Mouse (Mus musculus) skeletal muscle tissue, adult 2 months (tissue): Measurements from ENCODE around the gene Tipin.
"Not testable (repeated sequence)": the region's sequence is repeated elsewhere in the genome, so short reads cannot be mapped to it uniquely, and the experiment has no call there.

Source experiments
- DNase-seq: peaks from one replicate; pipeline ENCODE4 v3.0.0-alpha.2; 2012; ENCODE audit warnings: low read depth, low spot score

Gene Tipin

DNA sequence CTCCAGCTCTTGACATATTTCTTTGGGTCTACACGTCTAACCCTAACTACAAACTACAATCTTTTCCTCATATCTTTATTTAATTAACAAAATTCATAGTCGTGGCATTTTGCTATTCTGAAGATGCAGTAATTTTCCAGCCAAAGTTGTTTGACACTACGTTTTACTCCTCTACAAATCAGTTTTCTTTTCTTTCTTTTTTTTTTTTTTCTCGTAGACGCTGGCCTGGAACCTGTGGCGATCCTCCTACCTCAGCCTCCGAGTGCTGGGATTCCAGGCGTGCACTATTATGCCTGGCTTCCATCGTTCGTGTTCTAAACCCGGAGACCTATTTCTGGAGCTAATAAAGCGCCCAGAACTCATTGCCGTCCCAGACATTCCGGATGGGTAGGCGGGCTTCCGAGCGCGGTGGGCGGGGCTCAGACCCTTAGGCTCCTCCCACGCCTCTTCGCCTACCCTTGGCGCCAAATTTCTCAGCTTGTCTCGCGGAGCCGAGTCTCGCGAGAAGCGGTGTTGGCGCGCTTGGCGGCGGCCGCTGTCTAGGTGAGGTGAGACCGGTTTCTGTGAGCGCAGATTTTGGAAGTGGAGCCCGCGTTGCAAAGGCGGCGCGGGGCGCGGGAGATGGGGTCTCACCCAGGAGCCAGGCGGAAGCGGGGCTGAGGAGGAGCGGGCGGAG lies at the start of gene Tipin:
TSS of gene Tipin (plus strand) at position 477 of the 676 bp plus-strand sequence.
- peak; percentile 94 for DNase-seq

DNA sequence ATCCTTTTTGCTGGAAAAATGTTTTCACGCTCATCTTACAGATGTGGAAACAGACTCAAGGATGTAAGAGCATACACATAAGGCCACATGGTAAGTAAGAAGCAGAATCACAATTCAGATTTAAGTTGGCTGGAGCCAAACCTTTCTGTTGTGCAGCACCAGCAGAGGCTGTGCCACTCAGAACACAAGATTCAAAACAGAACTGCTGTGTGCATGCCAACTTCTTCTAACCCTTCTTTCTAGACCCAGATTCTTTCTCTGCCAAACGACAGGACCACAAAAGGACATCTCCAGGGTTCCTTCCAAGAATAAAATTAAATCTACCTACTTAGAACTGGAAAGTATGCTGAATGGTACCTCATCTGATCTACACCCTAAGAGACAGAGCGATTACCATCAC lies 49.7 kb upstream of the Tipin start:
- no peak for DNase-seq

DNA sequence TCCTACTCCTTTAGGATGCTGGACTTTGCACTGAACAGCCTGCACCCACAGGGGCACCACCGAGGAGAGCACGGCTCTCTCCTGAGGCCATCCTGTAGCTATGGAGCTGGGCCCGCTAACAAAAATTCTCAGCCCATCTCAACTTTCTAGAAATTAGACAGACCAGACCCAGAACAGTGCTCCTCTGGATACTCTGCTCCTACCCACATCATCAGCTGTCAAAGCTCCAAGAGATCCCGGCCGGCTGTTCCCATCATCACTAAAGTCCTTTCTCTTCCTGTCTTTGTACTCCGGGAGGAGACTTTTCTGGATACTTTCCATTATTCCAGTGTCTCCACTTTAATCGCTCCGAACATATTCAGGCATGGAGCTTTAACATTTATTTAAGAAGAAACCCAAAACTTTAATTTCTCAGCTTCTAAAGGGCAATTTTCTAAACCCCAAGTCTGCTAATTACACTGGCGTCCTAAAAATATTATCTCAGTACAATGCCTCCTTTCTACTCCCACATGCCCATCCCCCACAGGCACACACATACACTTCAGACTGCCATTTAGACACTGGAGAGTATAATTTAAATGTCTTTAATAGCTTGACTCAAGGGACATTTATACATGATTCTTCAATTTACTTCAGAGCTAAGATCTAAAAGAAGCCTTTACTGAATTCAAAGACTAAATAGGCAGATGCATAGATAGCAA lies 49.0 kb upstream of the Tipin start:
- no peak for DNase-seq

DNA sequence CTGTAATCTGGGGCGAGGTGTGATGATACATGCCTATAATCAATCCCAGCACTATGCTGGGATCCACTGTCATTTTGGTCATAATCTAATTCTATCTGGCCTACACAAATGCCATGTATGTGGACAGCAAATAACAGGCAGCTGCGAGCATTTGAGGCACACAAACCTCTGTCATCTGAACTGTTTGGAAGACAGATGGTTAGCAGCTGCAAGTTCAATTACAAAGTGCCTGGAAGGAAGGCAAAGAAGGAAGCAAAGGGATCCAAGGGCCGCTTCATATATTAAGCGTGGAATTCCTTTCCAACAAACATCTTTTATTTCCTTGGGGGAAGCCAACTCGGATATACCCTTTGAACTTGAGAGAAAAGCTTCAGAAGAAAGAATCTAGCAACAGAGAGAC lies 47.7 kb upstream of the Tipin start:
- DNase-seq = peak; percentile 11

DNA sequence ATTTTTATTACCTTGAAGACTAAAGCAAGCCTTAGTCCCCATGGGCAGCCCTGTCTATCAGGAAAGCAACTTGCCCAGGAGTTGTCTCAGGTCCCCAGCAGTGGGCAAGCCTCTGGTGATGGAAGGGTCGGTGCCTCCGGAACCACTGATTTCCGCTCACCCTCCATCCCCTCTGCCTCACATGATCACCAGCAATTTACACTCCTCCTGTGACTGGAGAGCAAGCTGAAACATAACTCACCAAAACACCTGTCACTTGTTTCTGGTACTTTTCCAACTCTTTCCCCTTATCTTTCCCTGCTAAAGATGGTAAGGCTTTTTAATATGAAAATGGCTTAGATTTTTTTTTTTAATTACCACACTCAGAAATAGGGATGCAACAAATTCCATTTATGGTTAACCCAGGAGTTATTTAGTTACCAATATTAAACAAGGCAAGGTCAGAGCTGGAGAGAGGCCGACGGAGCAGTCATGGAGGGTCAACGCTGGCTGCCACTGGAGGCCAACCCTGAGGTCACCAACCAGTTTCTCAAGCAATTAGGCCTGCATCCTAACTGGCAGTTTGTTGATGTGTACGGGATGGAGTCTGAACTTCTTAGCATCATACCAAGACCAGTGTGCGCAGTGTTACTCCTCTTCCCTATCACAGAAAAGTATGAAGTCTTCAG lies 46.5 kb upstream of the Tipin start, which contains the start of gene Uchl4:
TSS of gene Uchl4 (plus strand) at position 434 of the 668 bp plus-strand sequence.
- DNase-seq = no peak

DNA sequence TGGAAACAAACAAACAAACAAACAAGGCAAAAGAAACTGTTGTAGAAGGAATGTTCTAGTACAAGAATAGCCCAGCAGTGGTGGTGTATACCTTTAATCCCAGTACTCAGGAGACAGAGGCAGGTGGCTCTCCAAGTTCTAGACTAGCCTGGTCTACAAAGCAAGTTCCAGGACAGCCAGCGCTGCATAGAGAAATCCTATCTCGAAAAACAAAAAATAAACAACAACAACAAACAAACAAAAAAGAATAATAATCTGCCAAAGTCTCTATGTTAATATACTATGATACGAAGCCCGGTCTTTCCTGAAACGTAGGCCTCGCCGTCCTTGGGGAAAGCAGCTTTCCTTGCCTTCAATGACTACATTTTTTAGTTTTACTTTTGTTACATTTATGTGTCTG lies 45.3 kb upstream of the Tipin start:
- no peak for DNase-seq

DNA sequence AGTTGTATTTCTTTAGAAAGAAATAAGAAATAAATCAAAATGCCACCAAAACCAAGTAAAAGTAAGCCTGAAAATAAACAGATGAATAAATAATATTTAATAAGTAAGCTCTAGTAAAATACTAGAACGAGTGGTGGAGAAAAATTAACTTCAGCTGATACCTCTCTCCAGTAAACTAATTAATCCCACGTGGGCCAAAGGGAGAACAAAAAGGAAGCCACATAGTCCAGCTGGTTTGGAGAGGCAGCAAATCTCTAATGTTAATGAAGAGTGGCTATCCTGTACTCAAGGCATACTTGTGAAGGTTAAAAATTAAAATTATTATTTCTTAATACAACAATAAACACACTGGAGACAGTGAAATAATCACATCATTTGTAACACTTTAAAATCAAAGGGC lies 41.3 kb upstream of the Tipin start:
- DNase-seq = no peak

GRCm38 (mm10) chr9:64240681-64241080 lies 40.7 kb upstream of the Tipin start:
- DNase-seq = peak; percentile 27

DNA sequence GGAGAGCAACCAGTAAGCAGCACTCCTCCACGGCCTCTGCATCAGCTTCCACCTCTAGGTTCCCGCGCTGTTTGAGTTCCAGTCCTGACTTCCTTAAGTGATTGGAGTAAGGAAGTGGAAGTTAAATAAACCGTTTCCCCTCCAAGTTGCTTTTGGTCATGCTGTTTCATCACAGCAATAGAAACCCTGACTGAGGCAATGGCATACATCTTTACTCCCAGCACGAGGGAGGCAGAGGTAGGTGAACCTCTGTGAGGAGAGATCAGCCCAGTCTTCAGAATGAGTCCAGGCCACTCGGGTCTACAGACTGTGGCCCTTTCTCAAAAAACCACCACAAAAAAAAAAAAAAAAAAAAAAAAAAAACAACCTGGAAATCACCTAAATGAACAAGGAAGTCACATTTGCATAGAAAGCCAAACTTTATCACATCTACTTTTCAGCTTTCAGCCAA lies 39.0 kb upstream of the Tipin start:
- DNase-seq = no peak

DNA sequence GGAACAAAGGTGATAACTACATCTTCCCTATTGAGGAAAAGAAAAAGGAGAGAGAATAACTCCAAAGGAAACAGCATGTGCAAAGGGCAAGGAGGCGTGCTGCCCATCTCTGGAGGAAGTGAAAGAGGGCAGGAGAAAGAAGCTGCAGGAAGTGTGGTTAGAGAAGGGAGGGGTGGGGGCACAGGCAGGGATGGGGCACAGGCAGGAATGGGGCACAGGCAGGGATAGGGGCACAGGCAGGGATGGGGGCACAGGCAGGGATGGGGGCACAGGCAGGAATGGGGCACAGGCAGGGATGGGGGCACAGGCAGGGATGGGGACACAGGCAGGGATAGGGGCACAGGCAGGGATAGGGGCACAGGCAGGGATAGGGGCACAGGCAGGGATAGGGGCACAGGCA lies 32.0 kb upstream of the Tipin start:
- DNase-seq = no peak

DNA sequence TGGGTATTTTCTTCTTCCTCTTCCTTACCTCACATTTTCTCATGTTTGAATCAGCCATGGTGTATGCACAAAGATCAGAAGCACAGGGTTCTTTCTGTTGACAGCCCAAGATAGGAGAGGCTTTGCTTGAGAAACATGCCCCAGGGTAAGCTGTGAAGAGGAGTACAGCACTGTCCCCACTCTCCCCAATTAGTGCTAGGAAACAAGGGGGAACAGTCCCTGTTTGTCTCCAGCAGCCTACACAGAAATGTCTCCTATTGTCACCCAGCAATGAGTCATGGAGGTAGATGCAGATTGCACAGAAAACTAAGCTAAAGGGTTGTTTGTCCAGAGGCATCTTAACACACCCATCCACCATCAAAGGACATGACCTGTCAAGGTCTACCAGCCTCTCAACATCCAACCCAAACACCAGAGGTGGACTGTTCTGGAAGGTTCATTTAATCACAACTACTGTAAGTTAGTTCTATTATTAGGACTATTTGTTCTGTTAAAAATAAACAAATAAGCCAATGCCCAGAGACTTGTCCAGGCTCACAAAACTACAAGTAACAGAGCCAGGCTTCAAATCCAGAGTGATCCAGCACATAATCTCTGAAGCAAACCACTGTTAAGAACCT lies 31.2 kb upstream of the Tipin start:
- DNase-seq = no peak

DNA sequence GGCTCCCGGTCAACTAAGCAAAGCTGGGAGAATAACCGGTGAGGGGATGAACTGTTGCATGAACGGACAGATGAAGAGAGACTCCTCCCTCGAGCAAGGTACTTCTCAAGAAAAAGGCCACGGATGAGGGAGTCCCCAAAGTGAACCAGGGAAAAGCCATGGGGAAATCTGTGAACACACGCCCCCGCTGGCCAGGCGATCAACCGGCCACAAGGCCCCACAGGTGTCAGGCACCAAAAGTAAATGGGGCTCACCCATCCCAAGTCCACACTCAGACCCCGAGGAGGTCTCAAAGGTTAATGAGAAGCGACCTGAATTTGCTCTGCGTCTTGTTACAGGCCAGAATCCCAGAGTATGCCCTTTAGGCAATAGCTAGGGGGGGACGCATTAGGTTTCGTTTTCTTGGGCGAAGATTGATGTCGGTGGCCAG lies 28.8 kb upstream of the Tipin start:
- peak; percentile 9 for DNase-seq

DNA sequence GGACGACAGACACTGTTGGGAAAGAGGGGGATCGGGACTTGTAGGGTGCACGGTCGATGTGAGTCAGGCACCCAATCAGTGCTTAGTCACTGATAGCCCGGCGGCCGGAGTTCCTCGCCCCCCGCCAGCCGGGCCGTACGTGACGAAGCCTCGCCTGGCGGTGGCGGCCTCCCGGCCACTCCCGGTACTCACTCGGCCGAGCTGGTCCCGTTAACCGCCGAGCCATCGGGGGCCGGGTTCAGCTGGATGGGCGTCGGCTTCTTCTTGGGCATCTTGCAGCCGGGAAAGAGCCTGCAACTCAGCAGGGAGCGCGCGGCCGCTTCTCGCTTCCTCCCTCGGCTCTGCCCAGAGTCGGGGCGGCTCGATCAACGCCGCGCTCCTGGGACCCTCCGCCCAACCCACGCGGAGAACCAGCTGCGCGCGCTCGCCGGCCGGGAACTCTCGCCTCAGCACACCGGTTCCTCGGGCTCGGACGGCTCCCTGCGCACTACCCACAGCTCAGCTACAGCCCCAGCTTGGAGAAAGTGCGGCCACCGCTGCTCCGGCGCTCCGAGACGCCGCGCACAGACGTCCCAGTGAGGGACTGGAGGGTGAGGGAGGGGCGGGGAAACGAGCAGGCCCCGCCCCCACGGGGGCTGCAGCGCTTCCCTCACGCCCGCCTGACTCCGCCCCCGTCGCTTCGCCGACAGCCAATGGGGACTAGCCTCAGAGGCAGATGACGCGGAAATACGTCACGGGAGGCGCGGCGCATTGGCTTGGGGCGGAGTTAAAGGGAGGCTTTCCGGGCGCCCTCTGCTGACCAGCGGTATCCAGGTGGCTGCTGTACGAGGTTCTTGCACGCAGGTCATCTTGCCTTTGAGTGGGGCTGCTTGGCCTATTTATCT lies 28.1 kb upstream of the Tipin start, which contains the start of gene Map2k1:
TSS of gene Map2k1 (minus strand) at position 611 of the 884 bp plus-strand sequence.
- peak; percentile 98 for DNase-seq

DNA sequence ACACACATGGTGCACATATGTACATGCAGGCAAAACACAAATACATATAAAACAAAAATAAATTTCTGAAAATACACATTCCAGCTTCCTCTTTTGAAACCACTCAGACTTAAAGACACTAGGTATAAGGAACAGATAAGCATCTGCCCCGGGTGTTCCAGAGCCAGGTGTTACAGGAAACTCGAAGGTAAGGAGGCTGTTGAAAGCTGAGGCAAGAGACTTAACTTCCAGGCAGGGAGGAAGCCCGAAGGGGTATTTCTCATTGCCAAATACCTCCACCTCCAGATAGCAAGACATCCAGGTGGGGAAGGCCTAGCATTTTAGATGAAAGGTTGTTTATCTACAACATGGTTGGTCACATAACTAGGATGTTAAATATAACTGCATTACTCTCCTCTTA lies 26.0 kb upstream of the Tipin start:
- DNase-seq = no peak

DNA sequence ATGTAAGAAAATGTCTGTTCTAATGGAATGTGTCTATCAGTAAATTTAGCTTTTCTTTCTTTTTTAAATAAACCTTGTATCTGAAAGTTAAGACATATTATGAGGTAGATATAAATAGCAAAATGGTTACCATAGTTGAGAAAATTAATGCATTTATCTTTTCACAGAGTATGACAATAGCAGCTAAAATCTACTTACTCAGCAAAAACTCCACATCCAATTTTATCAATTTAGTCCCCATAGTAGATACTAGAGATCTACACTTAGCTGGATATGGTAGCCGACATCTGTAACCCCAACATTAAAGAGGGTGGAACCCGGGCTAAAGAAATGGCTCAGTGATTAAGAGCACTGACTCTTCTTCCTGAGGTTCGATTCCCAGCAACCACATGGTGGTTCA lies 25.2 kb upstream of the Tipin start:
- no peak for DNase-seq

DNA sequence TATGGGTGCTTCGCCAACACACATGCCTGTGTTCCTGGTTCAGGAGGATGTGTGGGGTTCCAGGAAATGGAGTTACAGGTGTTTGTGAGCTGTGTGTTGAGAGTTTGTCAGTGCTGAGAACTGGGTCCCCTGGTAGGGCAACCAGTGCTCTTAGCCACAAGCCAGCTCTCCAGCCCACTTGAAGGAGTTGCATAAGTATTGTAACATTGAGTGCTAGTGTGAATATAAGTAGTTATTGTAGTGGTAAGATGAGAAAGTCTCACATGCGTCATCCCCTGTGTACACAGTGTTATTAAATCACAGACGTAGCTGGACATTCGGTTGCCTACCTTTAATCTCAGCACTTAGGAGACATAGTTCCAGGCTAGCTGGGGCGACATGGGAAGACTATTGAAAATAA lies 21.5 kb upstream of the Tipin start:
- DNase-seq = no peak

DNA sequence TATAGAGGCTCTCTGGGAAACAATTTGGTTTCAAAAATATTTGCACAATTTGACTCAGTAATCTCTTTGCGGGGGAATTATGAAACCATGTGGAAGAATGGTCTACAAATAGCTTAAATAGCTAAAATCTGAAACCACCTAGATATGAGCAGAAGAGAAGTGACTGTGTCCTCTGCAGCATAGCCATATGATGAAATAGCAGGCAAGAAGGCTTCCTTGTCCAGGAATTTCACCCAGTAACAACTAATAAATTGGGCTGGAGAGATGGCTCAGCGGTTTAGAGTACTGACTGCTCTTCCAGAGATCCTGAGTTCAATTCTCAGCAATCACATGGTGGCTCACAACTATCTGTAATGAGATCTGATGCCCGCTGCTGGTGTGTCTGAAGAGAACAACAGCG lies 20.4 kb upstream of the Tipin start:
- DNase-seq = no peak

DNA sequence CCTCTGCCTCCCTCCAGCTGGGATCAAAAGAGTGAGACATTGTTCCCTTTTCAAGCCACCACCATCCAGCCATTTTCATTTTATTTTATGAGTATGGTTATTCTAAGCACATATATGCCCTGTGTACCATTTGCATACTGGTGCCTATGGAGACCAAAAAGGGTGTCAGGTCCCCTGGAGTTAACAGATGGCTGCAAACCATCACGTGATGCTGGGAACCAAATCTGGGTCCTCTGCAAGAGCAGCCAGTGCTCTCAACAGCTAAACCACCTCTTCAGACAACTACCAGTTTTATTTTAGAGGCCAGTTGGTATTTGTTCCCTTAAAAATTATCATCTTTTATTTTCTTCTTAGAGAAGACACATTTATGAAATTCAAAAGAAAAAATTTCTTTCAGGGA lies 16.6 kb upstream of the Tipin start:
- no peak for DNase-seq

- DNase-seq = no peak
Measured at GRCm38 (mm10) chr9:64267231-64267630, 14.2 kb upstream of the Tipin start.

DNA sequence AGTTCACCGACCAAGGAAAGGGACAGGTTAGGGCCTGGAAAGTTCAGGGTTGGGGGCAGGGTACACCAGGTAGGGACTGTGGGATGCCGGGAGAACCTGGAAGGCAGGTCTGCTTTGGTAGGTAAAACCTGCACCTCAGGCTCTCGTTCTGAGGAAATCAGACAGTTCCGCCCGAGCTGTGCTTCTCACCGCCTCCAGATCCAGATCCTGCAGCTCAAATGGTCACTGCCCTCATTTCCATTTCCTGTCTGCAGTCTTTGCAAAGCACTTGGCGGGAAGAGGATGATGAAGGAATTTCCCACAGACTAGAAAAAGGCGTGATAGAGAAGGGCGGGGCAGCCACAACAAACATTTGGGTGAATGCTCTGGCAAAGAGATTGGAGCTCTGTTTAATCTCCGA lies 13.2 kb upstream of the Tipin start:
- no peak for DNase-seq

- DNase-seq = not testable (repeated sequence)
Measured at GRCm38 (mm10) chr9:64268836-64269235, 12.5 kb upstream of the Tipin start.
